Mouse (Mus musculus) neural tube, embryonic 14.5 days (tissue): ENCODE data around the gene Hyal3. TPM values are rescaled to one million over a fixed set of nuclear protein-coding genes. Genes with fewer than 3 reads are reported as not detected.

Experiments
- ATAC-seq: fragments of 200-750 bp; cut with Nextera tagmentation; 2 replicates; pipeline ENCODE4 v1.8.0; 2017; ENCODE audit warnings: low read depth, mild to moderate bottlenecking, moderate TSS enrichment, moderate library complexity
- H3K27ac ChIP-seq: fragments of 300-500 bp; sonication (generic); 2 replicates; pipeline ENCODE4 v1.5.1; 2014; ENCODE audit warnings: low read depth, mild to moderate bottlenecking, control low read depth, low read length, moderate library complexity, mixed read lengths
- H3K27me3 ChIP-seq: fragments of 300-500 bp; sonication (generic); 2 replicates; pipeline ENCODE4 v1.6.1; 2014; ENCODE audit warnings: low read length; ENCODE audit not compliant: control insufficient read depth, insufficient read depth
- H3K36me3 ChIP-seq: fragments of 300-500 bp; sonication (generic); 2 replicates; pipeline ENCODE4 v1.6.1; 2014; ENCODE audit warnings: low read length, mixed read lengths; ENCODE audit not compliant: control insufficient read depth, insufficient read depth
- H3K4me1 ChIP-seq: fragments of 300-500 bp; sonication (generic); 2 replicates; pipeline ENCODE4 v1.6.1; 2014; ENCODE audit warnings: low read length; ENCODE audit not compliant: control insufficient read depth, insufficient read depth
- H3K4me2 ChIP-seq: fragments of 300-500 bp; sonication (generic); 2 replicates; pipeline ENCODE4 v1.6.1; 2014; ENCODE audit warnings: mild to moderate bottlenecking, low read depth, low read length, control low read depth
- H3K4me3 ChIP-seq: fragments of 300-500 bp; sonication (generic); 2 replicates; pipeline ENCODE4 v1.5.1; 2014; ENCODE audit warnings: low read depth, low read length, control low read depth, mixed read lengths
- H3K9ac ChIP-seq: fragments of 300-500 bp; sonication (generic); replicated peaks from 2 replicates; pipeline ENCODE4 v1.6.1; 2014; ENCODE audit warnings: low read depth, mild to moderate bottlenecking, control low read depth, low read length, mixed read lengths
- H3K9me3 ChIP-seq: fragments of 300-500 bp; sonication (generic); 2 replicates; pipeline ENCODE4 v1.6.1; 2016; ENCODE audit warnings: low read length; ENCODE audit not compliant: control insufficient read depth
- WGBS: fragments of 180-500 bp; shearing (Covaris S2); extraction: QIAGEN DNeasy Blood & Tissue Kit; methylation state at CpG from one replicate; pipeline ENCODE4 v1.1.7; 2014; 5-methylcytosine and 5-hydroxymethylcytosine counted together
- polyA plus RNA-seq: library from polyadenylated mRNA; unstranded; fragments of >200 nt; fragmentation: Nextera tagmentation; extraction: Ambion mirVana; gene quantifications from 2 replicates; pipeline ENCODE4 v1.2.1, GENCODE M21; 2014

Hyal3 gene
- polyA plus RNA-seq, 1 experiment from 2014 or later, result 2.1 TPM

DNA sequence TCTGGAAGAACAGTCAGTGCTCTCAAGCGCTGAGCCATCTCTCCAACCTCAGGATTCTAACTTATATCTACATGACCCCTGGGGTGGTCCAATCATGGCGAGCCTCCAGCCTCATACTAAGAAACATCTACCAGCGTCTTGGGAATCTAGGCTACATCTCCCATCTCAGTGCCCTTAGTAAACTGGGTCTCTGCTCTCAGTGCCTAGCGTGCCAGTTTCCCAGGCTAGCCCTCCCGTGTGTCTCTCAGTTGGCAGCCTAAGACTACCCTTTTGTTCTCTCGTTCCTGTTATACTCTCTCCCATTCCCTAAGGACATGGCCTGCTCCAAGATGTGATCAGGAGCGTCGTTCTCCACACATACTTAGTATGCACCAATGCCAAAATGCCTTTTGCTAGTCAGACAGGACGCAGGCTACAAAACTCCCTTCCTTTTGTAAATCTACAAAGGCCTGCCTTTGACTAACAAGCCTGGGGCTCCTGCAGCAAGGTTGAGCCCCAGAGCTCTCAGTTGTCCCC lies 50.8 kb downstream of the Hyal3 start:
- H3K4me1 ChIP-seq, result peaks cover 74% of the 10 kb centered on the region
- peak overlapping the region; percentile 1; the same call in 1 of the 2 replicates for H3K9ac ChIP-seq
- H3K27me3 ChIP-seq, result no peaks in the 10 kb centered on the region
- ATAC-seq, result no peak
- no peaks in the 10 kb centered on the region for H3K36me3 ChIP-seq
- H3K4me2 ChIP-seq, result peak overlapping the region; percentile 99
- H3K4me3 ChIP-seq, result no peak overlapping the region
- H3K9me3 ChIP-seq, result no peaks in the 10 kb centered on the region
- H3K27ac ChIP-seq, result peak overlapping the region; percentile 90
- 26% methylated on average over 9 of the region's 9 CpGs for WGBS

DNA sequence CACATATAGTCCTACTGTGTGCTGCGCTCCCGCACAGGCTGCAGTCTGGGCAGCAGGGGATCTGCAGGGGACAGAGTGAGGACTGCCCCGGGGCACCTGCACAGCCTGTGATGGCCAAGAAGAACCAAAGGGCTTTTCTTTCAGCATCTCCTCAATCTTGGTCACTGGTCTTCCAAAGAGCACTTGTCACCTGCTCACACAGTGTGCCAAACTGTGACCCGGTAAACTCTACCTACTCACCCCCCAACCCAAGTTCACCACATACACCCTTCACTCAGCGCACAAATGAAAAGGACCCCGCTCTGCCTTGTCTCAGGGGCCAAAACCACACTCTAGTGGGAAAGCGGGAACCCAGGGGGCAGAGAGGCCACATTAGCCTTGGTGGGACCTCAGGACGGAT lies 51.2 kb downstream of the Hyal3 start:
- Histone ChIP-seq H3K4me3 (0 out of 2 replicates have a peak overlapping the region, but pooled peaks have one; percentile 6), H3K36me3 (no peaks in the 10 kb centered on the region), H3K9ac (peak overlapping the region; percentile 1; the same call in 1 of the 2 replicates), H3K27me3 (no peaks in the 10 kb centered on the region), H3K4me1 (peaks cover 72% of the 10 kb centered on the region), H3K9me3 (no peaks in the 10 kb centered on the region), H3K4me2 (peak overlapping the region; percentile 99), H3K27ac (peak overlapping the region; percentile 90)
- WGBS, result 67% methylated on average over 8 of the region's 8 CpGs
- ATAC-seq, result no peak

DNA sequence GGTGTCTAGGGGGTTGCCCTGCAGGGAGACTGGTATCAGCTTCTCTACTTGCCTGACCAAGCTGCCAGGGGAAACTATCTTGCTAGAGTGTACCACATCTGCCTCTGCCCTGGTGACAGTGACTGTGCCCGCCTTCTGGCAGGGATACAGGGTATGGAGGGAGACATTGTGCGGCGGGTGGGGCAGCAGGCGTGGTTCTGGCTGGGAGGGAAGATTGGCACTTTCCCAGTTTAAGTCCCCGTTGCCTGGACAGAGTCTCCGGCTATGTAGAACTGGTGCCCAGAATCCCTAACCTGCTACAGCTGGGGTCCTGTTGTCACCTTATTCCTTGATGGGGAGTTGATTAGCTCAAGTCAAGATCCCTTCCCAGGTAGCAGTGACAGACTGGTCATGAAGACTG lies 51.9 kb downstream of the Hyal3 start:
- no peak for ATAC-seq
- H3K9ac ChIP-seq, result peak overlapping the region; percentile 82
- H3K27me3 ChIP-seq, result no peaks in the 10 kb centered on the region
- H3K36me3 ChIP-seq, result no peaks in the 10 kb centered on the region
- peak overlapping the region; percentile 99 for H3K4me2 ChIP-seq
- H3K4me3 ChIP-seq, result peak overlapping the region; percentile 88
- WGBS, result 25% methylated on average over 6 of the region's 6 CpGs
- H3K27ac ChIP-seq, result peak overlapping the region; percentile 90
- no peaks in the 10 kb centered on the region for H3K9me3 ChIP-seq
- H3K4me1 ChIP-seq, result peaks cover 71% of the 10 kb centered on the region

DNA sequence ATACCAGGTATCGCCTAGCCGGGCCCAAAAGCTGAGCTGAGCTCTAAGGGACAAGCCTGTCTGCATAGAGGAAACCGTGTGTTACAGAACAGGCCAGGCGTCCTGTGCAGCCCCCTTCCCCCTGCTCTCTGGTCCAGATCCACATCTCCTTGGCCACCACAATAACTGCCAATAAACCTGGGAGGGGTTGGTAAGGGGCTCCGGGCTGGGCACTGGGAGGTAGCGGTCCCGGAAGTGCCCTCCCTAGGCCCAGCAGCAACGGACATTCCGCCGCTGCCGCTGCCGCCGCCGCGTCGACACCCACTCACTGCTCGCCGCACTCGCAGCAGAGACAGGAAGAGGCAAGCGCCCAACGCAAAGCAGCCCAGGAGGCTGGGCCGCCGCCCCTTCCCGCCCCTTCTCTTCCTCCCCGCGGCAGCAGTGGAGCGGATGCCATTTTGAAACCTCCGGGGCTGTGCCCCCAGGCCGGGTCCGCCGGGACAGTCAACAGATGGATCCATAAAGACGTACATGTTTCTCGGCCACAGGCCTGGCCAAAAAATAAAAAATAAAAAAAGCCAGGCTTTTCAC lies 52.6 kb downstream of the Hyal3 start:
- ATAC-seq, result no peak
- WGBS, result under 1% methylated on average over 33 of the region's 33 CpGs
- peaks cover 65% of the 10 kb centered on the region for H3K4me1 ChIP-seq
- H3K4me2 ChIP-seq, result peak overlapping the region; percentile 99
- H3K4me3 ChIP-seq, result peak overlapping the region; percentile 88
- no peaks in the 10 kb centered on the region for H3K27me3 ChIP-seq
- H3K27ac ChIP-seq, result peak overlapping the region; percentile 90
- H3K9me3 ChIP-seq, result no peaks in the 10 kb centered on the region
- no peaks in the 10 kb centered on the region for H3K36me3 ChIP-seq
- H3K9ac ChIP-seq, result peak overlapping the region; percentile 82

DNA sequence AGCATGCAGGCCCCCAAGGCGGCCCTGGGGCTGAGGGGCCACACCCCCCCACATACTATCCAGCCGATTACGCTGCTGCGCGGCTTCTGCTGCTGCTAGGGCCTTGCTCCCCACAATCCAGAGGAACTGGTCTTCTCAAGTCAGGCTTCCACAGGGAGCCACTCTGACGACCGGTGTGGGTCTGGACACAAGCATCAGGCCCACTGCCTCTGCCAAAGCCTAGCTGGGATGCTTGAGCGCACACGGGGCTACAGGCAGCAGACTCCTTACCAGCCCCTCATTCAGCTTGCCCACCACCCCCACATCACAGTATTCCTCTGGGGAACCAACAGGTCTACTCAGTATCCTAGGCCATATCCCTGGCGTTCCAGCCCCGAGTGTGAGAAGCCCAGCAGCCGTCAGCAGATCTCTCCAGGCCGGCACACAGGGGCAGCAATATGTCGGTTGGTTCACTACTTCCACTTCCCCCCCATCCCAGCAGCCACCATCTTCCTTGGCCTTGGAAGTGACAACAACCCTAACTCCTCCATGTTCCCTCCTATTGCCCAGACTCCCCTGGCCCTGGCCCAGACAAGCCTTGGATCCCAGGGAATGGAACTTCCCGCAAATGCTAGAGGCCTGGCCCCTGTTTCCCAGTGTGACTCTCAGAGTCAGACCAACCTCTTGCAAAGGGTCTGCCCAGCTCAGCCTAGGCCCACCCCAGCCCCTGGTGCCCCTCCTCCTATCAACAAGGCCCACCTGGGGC lies 53.2 kb downstream of the Hyal3 start:
- H3K9me3 ChIP-seq, result no peaks in the 10 kb centered on the region
- peak overlapping the region; percentile 90 for H3K27ac ChIP-seq
- peaks cover 58% of the 10 kb centered on the region for H3K4me1 ChIP-seq
- H3K27me3 ChIP-seq, result no peaks in the 10 kb centered on the region
- WGBS, result under 1% methylated on average over 15 of the region's 15 CpGs
- H3K4me2 ChIP-seq, result peak overlapping the region; percentile 99
- ATAC-seq, result no peak
- no peaks in the 10 kb centered on the region for H3K36me3 ChIP-seq
- H3K4me3 ChIP-seq, result peak overlapping the region; percentile 88
- H3K9ac ChIP-seq, result peak overlapping the region; percentile 82

GRCm38 (mm10) chr9:107634406-107635278 lies 54.0 kb downstream of the Hyal3 start:
- ATAC-seq, result no peak
- Histone ChIP-seq H3K9me3 (no peaks in the 10 kb centered on the region), H3K9ac (peak overlapping the region; percentile 82), H3K27ac (peak overlapping the region; percentile 90), H3K36me3 (no peaks in the 10 kb centered on the region), H3K4me1 (peaks cover 50% of the 10 kb centered on the region), H3K27me3 (no peaks in the 10 kb centered on the region), H3K4me3 (peak overlapping the region; percentile 88), H3K4me2 (peak overlapping the region; percentile 99)
- under 1% methylated on average over 35 of the region's 35 CpGs for WGBS

GRCm38 (mm10) chr9:107635279-107636028 lies 54.8 kb downstream of the Hyal3 start, which contains the start of gene Gnai2:
TSS of gene Gnai2 (minus strand) at chr9:107635367.
- 3% methylated on average over 37 of the region's 38 CpGs for WGBS
- peak within 1 kb of the TSS; percentile 99 for H3K4me2 ChIP-seq
- H3K27ac ChIP-seq, result peak within 1 kb of the TSS; percentile 90
- peak within 1 kb of the TSS; percentile 82 for H3K9ac ChIP-seq
- H3K4me3 ChIP-seq, result peak within 1 kb of the TSS; percentile 88
- no peaks in the 10 kb centered on the region for H3K27me3 ChIP-seq
- H3K4me1 ChIP-seq, result peaks cover 42% of the 10 kb centered on the region
- ATAC-seq, result peak; percentile 89
- no peaks in the 10 kb centered on the region for H3K9me3 ChIP-seq
- no peaks in the 10 kb centered on the region for H3K36me3 ChIP-seq
